Mouse (Mus musculus): Measurements from ENCODE around the gene Gm3435. TPM values are rescaled to one million over a fixed set of nuclear protein-coding genes. Genes with fewer than 3 reads are reported as not detected.
"Not testable (repeated sequence)": the region's sequence is repeated elsewhere in the genome, so short reads cannot be mapped to it uniquely, and the experiment has no call there.

Gm3435 gene
- 3.6 and 3.7 TPM in 2 replicates for polyA plus RNA-seq (2014; fragmentation: Nextera tagmentation; extraction: Ambion mirVana)

- WGBS: no CpG with 5 or more reads among the region's 60 CpGs
- H3K4me3 ChIP-seq (ENCODE audit: low read depth, low read length); DNase-seq; H3K4me1 ChIP-seq (ENCODE audit: insufficient read depth); H3K9ac ChIP-seq; H3K9me3 ChIP-seq (ENCODE audit: low read depth, low read length); H3K27ac ChIP-seq (ENCODE audit: low read depth); H3K36me3 ChIP-seq (ENCODE audit: insufficient read depth); H3K27me3 ChIP-seq (ENCODE audit: insufficient read depth, low read length); H3K4me2 ChIP-seq: not testable (repeated sequence)
- ATAC-seq (ENCODE audit: insufficient read depth): peak; percentile 98
These were observed at the start of gene Gm3435 for GRCm38 (mm10) chr17:15009706-15010413. TSS of gene Gm3435 (plus strand) at chr17:15010176.

- DNase-seq: peak; percentile 9
- TF ChIP-seq CTCF (IDR thresholded peaks at IDR 0.05; ENCODE audit: low read depth): no peak
- H3K36me3 ChIP-seq (ENCODE audit: insufficient read depth): peaks cover 10% of the 10 kb centered on the region
- H3K9me3 ChIP-seq (ENCODE audit: low read depth, low read length): no peaks in the 10 kb centered on the region
- H3K4me1 ChIP-seq (ENCODE audit: insufficient read depth): 0 out of 2 replicates have a peak, but pooled peaks cover 4% of the 10 kb centered on the region
- H3K4me3 ChIP-seq (ENCODE audit: low read depth, low read length): peak overlapping the region; percentile 65
- WGBS: under 1% methylated on average over 20 of the region's 23 CpGs
- no peak overlapping the region for H3K27ac ChIP-seq (ENCODE audit: low read depth)
- no peaks in the 10 kb centered on the region for H3K27me3 ChIP-seq (ENCODE audit: insufficient read depth, low read length)
- peak overlapping the region; percentile 72 for H3K9ac ChIP-seq
- peak overlapping the region; percentile 84 for H3K4me2 ChIP-seq
- peak; percentile 13 for ATAC-seq (ENCODE audit: insufficient read depth)
These were observed 49.5 kb upstream of the Gm3435 start for GRCm38 (mm10) chr17:14960520-14960919.

GRCm38 (mm10) chr17:14960951-14961556 lies 48.9 kb upstream of the Gm3435 start, which contains the start of gene Phf10:
TSS of gene Phf10 (minus strand) at chr17:14961273.
- under 1% methylated on average over 33 of the region's 100 CpGs for WGBS
- H3K36me3 ChIP-seq (ENCODE audit: insufficient read depth); H3K27me3 ChIP-seq (ENCODE audit: insufficient read depth, low read length); H3K9me3 ChIP-seq (ENCODE audit: low read depth, low read length); H3K4me1 ChIP-seq (ENCODE audit: insufficient read depth): not testable (repeated sequence)
- peak; percentile 33 for DNase-seq
- Histone ChIP-seq H3K4me3 (ENCODE audit: low read depth, low read length) (peak within 1 kb of the TSS; percentile 65), H3K27ac (ENCODE audit: low read depth) (peak within 1 kb of the TSS; percentile 60; the same call in 1 of the 2 replicates), H3K4me2 (peak within 1 kb of the TSS; percentile 84), H3K9ac (peak within 1 kb of the TSS; percentile 72)
- peak; percentile 82 for ATAC-seq (ENCODE audit: insufficient read depth)

- not testable (repeated sequence) for H3K4me2 ChIP-seq; H3K27me3 ChIP-seq (ENCODE audit: insufficient read depth, low read length); H3K9me3 ChIP-seq (ENCODE audit: low read depth, low read length); H3K4me1 ChIP-seq (ENCODE audit: insufficient read depth); H3K9ac ChIP-seq; H3K4me3 ChIP-seq (ENCODE audit: low read depth, low read length); H3K27ac ChIP-seq (ENCODE audit: low read depth); DNase-seq; H3K36me3 ChIP-seq (ENCODE audit: insufficient read depth)
- ATAC-seq (ENCODE audit: insufficient read depth): peak; percentile 89
- WGBS: no CpG with 5 or more reads among the region's 44 CpGs
These were observed 48.3 kb upstream of the Gm3435 start for GRCm38 (mm10) chr17:14961557-14962154.

GRCm38 (mm10) chr17:14968373-14968913 lies 41.5 kb upstream of the Gm3435 start:
- not testable (repeated sequence) for H3K9me3 ChIP-seq (ENCODE audit: low read depth, low read length); H3K27ac ChIP-seq (ENCODE audit: low read depth); H3K9ac ChIP-seq; H3K36me3 ChIP-seq (ENCODE audit: insufficient read depth); DNase-seq; H3K27me3 ChIP-seq (ENCODE audit: insufficient read depth, low read length); H3K4me2 ChIP-seq; ATAC-seq (ENCODE audit: insufficient read depth); H3K4me3 ChIP-seq (ENCODE audit: low read depth, low read length); H3K4me1 ChIP-seq (ENCODE audit: insufficient read depth)
- WGBS: no CpG with 5 or more reads among the region's 6 CpGs

GRCm38 (mm10) chr17:14977718-14978361 lies 32.1 kb upstream of the Gm3435 start:
- not testable (repeated sequence) for DNase-seq; H3K27ac ChIP-seq (ENCODE audit: low read depth); H3K9me3 ChIP-seq (ENCODE audit: low read depth, low read length); H3K4me3 ChIP-seq (ENCODE audit: low read depth, low read length); H3K27me3 ChIP-seq (ENCODE audit: insufficient read depth, low read length); H3K4me2 ChIP-seq; H3K4me1 ChIP-seq (ENCODE audit: insufficient read depth); H3K36me3 ChIP-seq (ENCODE audit: insufficient read depth); H3K9ac ChIP-seq
- WGBS: 0% methylated on average over 4 of the region's 7 CpGs
- ATAC-seq (ENCODE audit: insufficient read depth): peak; percentile 4

- not testable (repeated sequence) for H3K9ac ChIP-seq; H3K27me3 ChIP-seq (ENCODE audit: insufficient read depth, low read length); H3K9me3 ChIP-seq (ENCODE audit: low read depth, low read length); H3K27ac ChIP-seq (ENCODE audit: low read depth); H3K4me3 ChIP-seq (ENCODE audit: low read depth, low read length); DNase-seq; H3K36me3 ChIP-seq (ENCODE audit: insufficient read depth); H3K4me2 ChIP-seq; H3K4me1 ChIP-seq (ENCODE audit: insufficient read depth)
- ATAC-seq (ENCODE audit: insufficient read depth): peak; percentile 99
- WGBS: no CpG with 5 or more reads among the region's 60 CpGs
These were observed 31.5 kb upstream of the Gm3435 start, which contains the start of the genes 9030025P20Rik and Gm3417 for GRCm38 (mm10) chr17:14978362-14979038. TSS of gene 9030025P20Rik (plus strand) at chr17:14978468. TSS of gene Gm3417 (minus strand) at chr17:14978790.

GRCm38 (mm10) chr17:14990116-14990702 lies 19.8 kb upstream of the Gm3435 start:
- not testable (repeated sequence) for H3K27me3 ChIP-seq (ENCODE audit: insufficient read depth, low read length); H3K4me3 ChIP-seq (ENCODE audit: low read depth, low read length); H3K9me3 ChIP-seq (ENCODE audit: low read depth, low read length); H3K9ac ChIP-seq; DNase-seq; H3K36me3 ChIP-seq (ENCODE audit: insufficient read depth); H3K4me1 ChIP-seq (ENCODE audit: insufficient read depth); H3K27ac ChIP-seq (ENCODE audit: low read depth); H3K4me2 ChIP-seq; ATAC-seq (ENCODE audit: insufficient read depth)
- WGBS: 89% methylated on average over 4 of the region's 5 CpGs

- H3K4me2 ChIP-seq; H3K9ac ChIP-seq; H3K4me3 ChIP-seq (ENCODE audit: low read depth, low read length); H3K9me3 ChIP-seq (ENCODE audit: low read depth, low read length); H3K27me3 ChIP-seq (ENCODE audit: insufficient read depth, low read length); H3K4me1 ChIP-seq (ENCODE audit: insufficient read depth); H3K27ac ChIP-seq (ENCODE audit: low read depth); H3K36me3 ChIP-seq (ENCODE audit: insufficient read depth); DNase-seq: not testable (repeated sequence)
- ATAC-seq (ENCODE audit: insufficient read depth): peak; percentile 78
- WGBS: no CpG with 5 or more reads among the region's 98 CpGs
These were observed 17.3 kb upstream of the Gm3435 start for GRCm38 (mm10) chr17:14992522-14993138.

Measured in lung, embryonic 14.5 days (tissue).